Mouse (Mus musculus): ENCODE data around the gene Moxd1.

DNA sequence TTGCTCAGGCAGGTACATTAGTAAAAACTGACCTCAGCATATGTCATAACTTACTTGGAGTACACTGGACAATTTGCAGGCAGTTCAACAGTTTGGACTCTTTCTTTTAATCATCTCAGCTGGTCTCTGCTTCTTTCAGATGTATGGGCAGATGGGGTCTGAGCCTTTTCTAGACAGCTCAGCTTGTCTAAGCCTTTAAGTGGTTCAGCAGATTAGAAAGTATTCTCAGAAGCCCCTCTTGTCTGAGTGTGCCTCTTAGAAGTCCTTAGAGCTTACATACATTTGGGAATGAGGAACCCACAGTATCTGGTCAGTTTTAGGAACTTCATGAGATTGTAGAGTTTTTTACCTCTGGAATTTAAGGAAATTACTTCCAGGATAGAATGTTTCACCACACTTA, 28.3 kb downstream of the Moxd1 start:
- TF ChIP-seq CTCF (IDR thresholded peaks at IDR 0.05; ENCODE audit: low read depth) (no peak), EP300 (IDR thresholded peaks at IDR 0.05; ENCODE audit: low read depth) (no peak)

Measured in heart, postnatal 0 days (tissue).